Mouse (Mus musculus) urinary bladder, adult 2 months (tissue): ENCODE results near the gene Klhl26. TPM values are rescaled to one million over a fixed set of nuclear protein-coding genes. Genes with fewer than 3 reads are reported as not detected.

ENCODE experiments used
- DNase-seq: peaks from one replicate; pipeline ENCODE4 v3.0.0; 2022; ENCODE audit warnings: low spot score
- polyA plus RNA-seq: library from polyadenylated mRNA; depleted of rRNA; stranded (reverse); fragments of >200 nt; gene quantifications from 2 replicates; pipeline ENCODE4 v1.2.3, GENCODE M21; 2012

Gene Klhl26
- polyA plus RNA-seq, 1 experiment, result 36.9 TPM

DNA sequence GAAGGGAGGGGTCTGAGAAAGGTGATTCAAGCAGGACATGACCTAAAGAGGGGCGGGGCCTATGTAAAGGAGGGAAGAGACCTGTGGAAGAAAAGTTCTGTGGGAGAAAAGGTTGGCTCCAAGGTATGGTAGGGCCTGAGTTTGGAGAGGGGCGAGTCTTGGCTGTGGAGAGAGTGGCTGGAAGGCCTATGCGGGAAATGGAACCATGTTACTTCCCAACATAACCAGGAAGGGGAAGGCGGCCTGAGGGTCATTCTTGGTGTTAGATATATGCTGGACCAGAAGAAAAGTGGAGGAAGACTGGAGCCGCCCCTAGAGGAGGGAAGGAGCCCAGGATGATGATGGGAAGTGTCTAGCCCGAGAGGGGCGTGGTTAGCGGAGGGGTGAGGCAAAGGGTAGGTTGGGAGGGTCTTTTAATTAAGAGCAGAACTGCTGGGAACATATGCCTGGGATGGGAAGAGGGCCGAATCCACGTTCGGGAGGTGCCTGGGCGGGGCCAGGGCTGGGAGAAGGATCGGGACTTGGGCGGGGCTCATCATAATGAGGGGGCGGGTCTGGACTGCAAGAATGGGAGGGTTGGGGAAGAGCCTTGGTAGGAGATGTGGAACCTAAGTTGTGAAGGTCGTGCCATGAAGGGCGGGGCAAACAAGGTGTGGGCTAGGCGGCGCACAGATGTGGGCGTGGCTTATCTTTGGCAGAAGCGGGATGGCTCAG, 658 bp upstream of the Klhl26 start:
- no peak for DNase-seq

DNA sequence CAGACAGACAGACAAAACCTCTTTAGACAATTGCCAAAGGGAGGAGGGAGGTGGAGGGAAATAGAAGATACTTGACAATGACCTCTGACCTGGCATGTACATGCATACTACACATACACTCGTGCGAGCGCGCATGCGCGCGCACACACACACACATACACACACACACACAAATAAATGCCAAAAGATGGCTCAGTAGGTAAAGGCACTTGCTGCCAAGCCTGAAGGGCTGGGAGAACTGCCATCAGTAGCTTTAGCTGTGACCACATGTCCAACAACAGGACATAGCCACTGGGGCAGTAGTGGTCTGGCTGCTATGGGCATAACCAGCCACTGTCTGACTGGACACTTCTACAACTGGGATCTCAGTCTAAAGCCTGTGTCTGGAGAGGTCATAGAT, 4.9 kb downstream of the Klhl26 start:
- DNase-seq, result no peak

DNA sequence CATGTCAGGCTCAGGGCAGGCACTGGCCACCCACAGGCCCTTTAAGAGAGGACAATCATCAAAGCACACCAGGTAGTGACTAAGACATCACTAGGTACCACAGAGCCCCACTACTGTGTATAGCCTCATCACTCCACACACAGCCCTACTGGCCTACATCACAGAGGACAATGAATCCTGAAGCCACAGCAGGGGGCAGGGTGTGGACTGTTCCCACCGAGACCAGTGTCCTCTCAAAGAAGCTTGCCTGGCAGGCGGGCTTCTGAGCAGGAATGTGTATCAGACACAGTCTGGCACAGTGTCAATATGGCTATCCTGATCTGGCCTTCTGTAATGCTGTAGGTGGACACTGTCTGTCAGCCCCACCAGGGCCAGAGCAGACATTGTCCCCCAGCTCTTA, 6.8 kb downstream of the Klhl26 start:
- no peak for DNase-seq

DNA sequence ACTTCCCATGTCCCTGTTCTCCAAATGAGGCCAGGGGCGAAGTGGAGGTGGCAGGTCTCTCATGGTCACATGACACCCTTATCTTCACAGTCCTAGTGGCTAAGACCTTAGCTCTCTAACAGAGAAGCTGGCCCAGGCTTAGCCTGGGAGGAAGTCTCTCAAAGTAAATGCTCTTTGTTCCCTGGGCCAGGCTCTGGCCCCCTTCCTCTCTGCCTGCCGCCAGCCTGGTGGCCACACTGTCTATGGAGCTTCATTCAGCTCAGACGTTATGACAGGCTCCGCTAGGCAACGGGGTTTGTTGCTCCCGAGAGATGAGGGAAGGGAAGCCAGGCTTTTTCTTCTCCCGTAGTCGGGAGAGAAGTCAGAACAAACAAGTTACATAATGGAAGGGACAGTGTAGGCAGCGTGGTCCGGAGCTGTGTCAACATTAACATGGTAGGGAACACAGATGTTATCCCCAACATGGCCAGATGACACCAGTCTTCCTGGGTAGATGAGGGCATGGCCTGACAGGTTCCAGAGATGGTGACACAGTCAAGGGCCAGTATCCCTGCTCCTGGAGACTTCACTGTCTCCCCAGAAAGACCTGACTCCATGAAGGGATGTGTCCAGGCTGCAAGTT, 7.4 kb downstream of the Klhl26 start:
- no peak for DNase-seq

DNA sequence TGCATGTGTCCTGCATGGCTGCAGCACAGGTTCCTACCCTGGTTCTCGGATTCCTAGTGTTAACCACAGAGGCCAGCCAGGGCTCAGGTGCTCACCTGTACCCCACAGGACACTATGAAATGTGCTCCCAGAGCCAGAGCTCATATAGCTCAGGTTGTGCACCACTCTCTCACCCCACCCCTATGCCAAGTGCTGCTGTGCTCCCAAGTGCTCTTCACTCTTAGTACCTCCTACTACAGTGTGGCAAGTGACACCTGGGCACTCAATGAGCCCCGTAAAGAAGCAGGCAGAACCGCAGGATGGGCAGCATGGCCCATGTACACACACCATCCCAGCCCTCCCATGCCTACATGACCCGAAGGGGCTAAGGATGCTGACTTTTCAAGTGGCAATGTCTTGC, 8.0 kb downstream of the Klhl26 start:
- DNase-seq, result no peak

DNA sequence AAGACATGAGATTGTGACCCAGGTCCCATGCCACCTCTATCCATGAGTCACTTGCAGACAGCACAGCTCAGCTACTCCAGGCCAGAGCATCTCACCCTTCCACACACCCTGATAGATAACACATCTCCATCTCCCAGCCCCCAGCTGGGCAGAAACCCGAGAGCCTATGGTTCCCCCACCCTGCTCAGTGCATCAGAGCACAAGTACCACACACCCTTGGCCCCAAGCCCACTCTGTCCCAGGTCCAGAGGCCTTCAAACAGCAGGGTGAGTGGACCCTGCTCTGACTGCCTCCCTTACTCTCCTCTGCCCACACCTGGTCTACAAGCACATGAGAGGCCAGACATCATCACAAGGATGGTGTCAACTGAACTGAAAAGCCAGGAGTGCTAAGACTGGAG, 8.9 kb downstream of the Klhl26 start:
- DNase-seq, result no peak

DNA sequence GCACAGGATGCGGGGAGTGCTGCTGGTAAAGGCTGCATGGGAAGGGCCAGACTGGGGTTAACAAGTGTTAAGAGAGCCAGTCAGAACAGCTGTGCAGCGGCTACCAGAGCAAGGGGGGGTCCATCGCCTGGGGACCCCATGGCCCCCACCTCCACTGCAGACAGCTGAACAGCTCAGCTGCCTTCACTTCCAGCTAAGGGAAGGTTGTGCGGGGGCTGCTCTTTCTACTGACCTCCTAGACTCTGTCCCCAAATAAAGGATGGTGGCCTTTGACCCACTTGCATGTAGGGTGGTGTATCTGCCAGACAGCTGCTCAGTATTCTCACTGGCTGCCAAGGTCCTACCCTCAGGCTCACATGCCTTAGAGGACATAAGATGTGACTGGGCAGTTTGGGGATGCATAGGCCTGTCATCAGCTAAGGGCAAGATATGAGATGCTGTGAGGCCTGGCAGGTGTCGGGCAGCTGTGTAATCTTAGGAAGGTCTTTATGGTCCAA, 9.5 kb downstream of the Klhl26 start:
- DNase-seq, result no peak

DNA sequence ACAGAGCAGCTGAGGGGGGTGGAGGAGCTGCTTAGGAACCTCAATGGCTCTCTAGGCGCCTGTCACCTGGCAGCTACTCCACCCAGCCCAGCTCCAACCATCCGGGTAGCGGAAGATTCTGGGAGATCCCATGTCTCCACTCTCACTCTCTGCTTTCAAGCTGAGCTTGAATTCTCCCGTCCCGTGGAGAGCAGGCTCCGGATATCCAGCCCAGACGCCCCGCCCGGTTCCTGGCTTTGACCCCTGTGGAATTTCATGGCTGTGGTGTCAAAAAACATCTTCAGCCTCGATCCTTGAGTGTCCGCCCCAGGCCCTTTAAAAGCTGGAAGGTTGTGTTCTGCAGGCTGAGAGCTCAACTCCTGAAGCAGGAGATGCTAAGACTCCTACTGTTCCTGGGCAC, 10.0 kb downstream of the Klhl26 start:
- no peak for DNase-seq

DNA sequence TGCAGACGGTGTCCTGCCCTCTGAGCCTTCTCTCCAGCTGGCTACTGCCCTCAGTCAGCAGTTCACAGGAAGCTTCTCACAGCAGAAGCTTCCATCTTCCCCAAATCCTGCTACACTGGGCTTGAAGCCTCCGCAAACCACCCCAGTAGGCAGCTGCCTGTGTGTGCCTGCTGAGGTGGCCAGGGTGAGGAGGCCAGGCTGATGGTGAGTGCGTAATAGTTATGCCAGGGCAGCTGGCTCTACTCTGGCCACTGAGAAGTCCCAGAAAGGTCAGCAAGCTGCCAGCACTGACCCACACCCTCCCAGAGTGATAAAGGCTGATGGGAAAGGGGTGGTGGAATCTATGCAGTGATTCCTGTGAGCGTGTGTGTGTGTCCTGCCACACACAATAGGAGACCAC, 10.5 kb downstream of the Klhl26 start:
- DNase-seq, result no peak

DNA sequence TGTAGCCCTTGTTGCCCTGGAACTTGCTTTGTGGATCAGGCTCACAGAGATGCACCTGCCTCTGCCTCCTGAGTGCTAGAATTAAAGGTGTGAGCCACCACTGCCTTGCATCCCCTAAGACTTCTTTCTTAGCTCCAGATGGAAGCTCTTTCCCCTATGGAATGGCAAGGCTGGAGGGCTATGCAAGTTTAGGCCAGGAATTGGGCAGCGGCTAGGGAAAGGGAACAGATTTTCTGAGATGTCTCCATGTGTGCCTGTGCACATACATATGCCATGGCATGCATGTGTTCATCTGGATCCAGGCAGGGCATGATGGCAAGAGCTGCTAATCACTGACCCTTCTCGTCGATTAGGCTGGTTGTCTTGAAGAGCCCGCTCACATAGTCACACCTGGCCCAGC, 11.1 kb downstream of the Klhl26 start:
- DNase-seq, result no peak

DNA sequence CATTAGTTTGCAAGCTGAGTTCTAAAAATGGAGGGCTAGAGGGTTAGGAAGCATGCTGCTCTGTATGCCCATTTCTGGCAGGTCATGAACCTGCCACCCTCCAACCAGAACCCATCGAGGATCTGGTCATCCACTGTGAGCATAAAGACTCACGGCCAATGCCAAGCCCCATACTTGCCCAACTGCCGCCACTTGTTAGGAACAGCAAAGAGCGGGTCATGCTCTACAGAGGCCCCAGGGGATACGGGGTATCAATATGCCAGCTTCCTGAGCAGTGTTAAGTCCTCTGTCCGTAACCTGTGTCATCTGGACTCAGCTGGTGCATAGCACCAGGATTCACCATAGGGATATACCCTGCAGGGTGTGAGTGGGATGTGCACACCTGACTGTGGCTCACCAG, 12.6 kb downstream of the Klhl26 start:
- DNase-seq, result no peak

DNA sequence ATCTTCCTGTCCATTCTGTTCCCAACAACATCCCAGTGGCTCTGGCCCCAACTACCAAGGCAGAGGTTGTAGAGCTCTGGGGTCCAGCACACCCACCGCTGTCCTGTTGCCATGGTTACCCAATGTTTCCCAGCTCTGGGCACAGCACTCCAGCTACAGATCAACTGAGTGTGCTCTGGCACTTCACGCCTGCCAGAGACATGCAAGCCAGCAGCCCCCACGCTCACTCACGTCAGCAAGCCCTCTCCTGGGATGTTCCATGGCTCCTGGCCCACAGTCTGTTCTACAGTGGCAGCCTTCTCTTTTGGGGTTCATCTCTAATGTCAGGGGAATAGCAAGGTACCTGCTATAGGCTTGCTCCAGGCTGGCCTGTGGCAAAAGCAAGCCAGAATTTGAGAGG, 13.5 kb downstream of the Klhl26 start:
- no peak for DNase-seq

DNA sequence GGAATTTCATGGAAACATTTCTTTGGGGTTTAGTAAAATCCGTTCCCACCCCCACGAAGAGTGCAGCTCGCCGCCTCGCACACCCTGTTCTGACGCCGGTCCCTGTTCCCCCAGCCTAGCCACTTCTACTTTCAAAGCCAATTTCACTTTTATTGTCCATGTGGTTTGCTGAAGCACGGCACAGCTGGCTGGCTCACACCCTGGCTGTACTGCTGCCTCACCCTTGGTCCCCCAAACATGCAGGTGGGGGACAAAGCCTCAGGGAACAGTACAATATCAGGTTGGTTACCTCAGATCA, 14.3 kb downstream of the Klhl26 start:
- no peak for DNase-seq

DNA sequence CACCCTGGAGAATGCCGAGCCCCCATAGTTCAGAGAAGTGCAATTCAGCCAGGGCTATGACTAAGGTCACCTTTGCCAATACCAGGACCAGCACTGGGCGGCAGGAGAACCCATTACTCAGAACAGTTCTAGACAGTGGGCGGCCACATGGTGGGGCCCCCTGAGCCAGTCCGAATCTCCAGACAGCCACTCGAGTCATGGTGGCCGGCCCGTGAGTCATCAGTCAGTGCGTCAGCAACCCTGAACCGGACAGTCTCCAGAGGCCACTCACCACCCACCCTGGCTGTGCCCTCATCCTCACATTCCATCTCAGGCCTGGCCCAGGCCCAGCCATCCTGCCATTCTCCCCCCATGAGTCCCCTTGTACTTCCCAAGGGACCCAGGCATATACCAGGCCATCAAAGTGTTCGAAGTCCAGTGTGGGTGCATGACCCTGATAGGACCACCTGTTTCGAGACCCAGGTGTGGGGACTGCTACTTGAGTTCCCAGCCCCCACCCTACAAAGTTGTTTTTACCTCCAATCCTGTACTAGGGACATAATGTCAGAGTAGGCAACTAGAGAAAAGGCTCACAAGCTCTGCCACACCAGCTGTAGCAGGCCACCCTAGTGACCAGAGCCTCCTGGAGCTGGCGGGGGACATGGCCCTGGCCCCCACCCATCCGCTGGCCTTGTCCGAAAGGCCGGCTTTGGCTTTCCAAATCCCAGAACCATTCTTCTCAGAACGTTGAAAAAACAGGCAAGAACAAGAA, 14.8 kb downstream of the Klhl26 start:
- DNase-seq, result no peak

DNA sequence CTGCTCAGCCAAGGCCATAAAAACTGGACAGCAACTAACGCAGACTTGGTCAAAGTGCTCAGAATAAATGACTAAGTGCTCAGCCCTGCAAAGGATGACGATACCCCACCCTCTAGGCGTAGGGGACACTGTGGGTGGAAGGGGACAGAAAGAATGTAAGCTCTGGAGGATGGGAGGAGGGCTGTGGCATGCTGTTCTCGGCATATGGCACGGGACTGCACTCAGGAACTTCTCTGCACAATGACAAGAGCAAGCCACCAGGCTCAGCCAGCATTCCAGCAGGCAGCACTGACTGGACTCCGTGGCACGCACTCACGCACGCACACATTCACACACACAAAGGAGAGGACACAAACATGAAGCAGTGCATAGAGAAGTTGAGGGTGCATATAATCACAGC, 16.2 kb downstream of the Klhl26 start:
- no peak for DNase-seq

DNA sequence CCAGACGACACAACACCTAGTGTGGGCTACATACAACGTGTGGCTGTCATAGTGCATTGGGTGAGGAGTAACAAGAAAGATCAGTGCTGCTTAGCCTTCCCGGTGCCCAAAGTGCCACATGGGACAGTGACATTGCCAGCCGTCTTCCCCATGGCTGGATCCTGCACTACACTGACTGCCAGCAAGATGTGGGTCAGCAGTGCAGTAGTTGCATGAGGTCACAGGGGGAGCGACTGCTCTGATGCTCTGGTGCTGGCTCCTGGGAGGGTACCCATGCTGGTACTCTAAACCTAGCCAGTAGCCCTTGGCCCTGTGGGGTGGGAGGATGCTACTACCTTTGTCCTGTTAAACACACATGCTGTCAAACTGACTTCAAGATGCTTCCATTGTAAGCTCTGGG, 16.6 kb downstream of the Klhl26 start:
- no peak for DNase-seq

DNA sequence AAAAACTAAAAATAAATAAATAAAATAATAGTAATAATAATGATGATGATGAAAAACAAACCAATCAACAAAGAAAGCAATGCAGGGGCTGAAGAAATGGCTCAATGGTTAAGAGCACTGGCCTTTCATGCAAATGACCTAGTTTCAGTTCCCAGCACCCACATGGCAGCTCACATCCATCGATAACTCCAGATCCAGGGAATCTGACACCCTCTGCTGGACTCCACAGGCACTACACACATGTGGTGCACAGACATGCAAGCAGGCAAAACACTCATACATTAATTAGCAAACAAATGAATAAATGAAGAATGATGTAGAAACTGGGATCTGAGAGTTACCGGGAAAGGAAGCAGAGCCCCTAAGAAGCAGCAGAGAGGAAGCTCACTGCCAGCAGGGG, 17.1 kb downstream of the Klhl26 start:
- no peak for DNase-seq

DNA sequence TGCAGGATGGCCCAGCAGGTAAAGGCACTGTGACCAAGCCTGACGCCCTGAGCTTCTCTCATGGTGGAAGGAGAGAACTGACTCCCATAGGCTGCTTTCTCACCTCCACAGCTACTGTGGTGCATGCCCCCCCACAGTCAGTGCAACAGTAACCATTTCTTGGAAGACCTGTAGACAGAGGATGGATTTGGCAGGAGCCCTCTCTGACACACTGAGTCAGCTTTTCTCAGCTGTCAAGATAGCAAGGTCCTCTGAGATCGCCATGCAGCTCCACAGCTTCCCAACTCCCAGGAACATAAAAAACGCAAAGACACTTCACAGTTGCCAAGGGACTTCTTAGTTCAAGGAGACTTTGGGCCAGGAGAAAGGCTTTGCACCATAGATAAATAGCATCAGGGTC, 18.3 kb downstream of the Klhl26 start:
- no peak for DNase-seq

DNA sequence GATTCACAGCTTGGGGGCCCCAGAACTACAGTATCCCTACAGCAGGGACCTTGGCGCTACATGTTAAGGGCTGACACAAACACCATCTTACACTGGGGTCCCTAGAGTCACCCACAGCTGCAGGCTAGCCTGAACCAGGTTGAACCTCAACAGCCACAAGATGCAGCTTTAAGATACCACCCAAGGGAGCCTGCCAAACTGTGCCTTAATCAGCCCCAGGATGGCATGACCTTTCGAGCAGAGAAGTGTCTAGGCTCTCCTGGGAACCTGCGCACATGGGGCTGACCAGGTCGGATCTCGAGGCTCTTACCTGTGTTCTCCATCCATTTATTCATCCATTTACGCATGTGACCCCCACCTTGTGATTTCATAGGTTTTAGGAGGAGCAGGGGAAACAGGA, 18.9 kb downstream of the Klhl26 start:
- no peak for DNase-seq

DNA sequence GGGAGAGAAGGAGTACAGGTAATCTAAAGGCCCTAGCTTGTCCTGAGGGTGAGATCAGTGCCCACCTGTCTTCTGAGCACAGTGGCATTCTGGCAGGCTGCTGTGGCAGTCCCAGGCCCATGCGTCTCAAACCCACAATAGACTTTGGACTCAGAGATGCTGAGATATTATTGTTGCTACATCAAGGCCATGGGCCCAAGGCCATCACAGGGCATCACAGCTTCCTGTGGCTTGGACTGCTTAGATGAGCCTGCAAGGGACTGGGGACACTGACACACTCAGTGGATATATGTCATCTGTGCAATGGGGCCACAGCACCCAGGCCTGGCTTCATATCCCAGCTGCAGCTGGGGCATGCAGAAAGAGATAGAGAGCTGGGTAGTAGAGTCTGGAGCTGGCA, 19.8 kb downstream of the Klhl26 start:
- DNase-seq, result no peak

DNA sequence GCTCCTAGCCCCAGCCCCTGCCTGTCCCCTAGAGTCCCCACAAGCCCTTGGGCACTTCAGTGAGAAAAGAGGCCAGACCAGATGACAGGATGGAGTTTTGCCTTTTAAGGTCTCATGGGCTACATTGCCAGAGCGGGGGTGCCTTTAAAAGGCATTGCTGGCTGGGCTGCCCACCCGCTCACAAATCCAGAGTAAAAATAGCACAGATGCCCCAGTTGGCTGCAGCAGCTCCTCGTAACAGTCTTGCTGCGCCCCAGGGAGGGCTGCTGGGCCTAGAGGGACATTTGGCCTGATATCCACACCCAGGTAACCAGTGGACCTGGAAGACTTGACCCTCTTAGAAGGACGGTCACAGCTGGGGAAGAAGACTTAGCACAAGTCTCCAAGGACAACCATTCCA, 22.9 kb downstream of the Klhl26 start:
- DNase-seq, result no peak

DNA sequence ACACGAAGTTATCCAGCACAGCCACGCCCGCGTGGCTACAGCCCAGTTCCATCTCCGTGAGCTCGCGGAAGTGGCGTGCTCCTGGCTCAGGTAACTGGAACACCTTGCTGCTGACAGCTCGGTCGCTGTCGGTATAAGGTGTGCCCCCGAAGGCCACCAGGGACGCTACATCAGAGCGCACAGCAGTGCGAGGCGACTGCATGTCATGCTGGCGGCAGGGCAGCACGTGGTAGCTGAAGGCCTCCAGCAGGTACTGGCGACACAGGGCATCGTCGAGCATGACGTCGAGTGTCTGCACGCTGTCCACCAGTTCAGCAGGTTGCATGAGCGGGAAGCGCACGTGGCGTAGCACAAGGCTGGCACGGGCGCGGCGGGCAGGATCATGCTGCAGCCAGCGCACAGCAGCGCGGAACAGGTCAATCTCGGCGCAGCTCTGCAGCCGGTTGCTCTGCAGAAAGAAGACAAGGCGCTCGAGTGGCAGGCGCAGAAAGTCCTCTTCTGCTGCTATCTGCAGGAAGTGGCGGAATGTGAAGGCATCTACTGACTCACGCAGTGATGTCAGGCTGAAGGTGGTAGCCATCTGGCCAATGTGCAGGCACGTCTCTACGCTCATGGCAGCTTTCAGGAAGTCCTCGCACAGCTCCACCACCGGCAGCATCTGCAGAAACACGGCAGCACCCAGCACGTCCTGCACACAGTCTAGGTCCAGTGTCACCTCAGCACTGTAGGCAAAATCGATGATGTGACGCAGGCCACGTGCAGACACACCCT, 24.4 kb downstream of the Klhl26 start:
- no peak for DNase-seq
